Mouse (Mus musculus): ENCODE results near the gene Ptpn5.

DNA sequence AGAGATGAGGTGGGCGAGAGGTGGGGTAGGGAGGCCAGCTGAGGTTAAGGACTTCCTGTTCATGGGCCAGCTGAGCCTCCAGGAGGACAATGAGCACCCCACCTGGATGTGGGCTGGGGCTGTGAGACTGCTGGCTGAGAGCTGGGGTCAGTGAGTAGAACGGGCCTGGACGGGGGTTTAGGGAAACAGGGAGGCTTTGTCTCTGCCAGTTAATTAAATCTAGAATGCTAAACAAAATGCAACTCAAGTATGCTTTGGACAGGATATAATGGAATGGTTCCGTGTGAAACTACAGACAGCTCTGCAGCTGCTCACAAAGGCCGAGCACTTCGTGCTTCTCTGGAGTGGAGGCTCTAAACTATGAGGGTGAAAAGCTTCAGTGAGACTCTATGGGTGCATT, 32.9 kb downstream of the Ptpn5 start:
- no peak for TF ChIP-seq POLR2A (IDR thresholded peaks at IDR 0.05; ENCODE audit: control insufficient read depth, low read depth, low read length)
- no peak for TF ChIP-seq CTCF (IDR thresholded peaks at IDR 0.05; ENCODE audit: control insufficient read depth, insufficient read depth, insufficient replicate concordance, low read depth, low read length)

Data from testis, adult 2 months (tissue).